Mouse (Mus musculus) MEL (cell line): ENCODE data around the gene Chuk. TPM values are rescaled to one million over a fixed set of nuclear protein-coding genes. Genes with fewer than 3 reads are reported as not detected.

ENCODE experiments used
- DNase-seq: peaks from one replicate; pipeline ENCODE4 v3.0.0; 2011; ENCODE audit warnings: low read depth, low spot score
- H3K27ac ChIP-seq: 2 replicates; pipeline ENCODE4 v1.5.1; 2012; ENCODE audit warnings: low read depth, mild to moderate bottlenecking, control low read depth, low read length, moderate library complexity; ENCODE audit not compliant: control insufficient read depth
- H3K27me3 ChIP-seq, 2 experiments: fragments of 150-350 bp in 1 of 2; sonication (generic) in 1 of 2; 2 replicates each; pipeline ENCODE4 v1.6.1; 2012; ENCODE audit warnings: low read length in 2 of 2, mild to moderate bottlenecking in 2 of 2, improper control_type of control experiment in 1 of 2, moderate library complexity in 1 of 2; ENCODE audit not compliant: insufficient read depth in 2 of 2, control insufficient read depth in 1 of 2
- H3K36me3 ChIP-seq, 2 experiments: 2 replicates each; pipeline ENCODE4 v1.6.1; 2012 to 2014; ENCODE audit warnings: low read length in 2 of 2, improper control_type of control experiment in 1 of 2, inconsistent platforms in 1 of 2, mild to moderate bottlenecking in 1 of 2; ENCODE audit not compliant: insufficient read depth in 2 of 2, control insufficient read depth in 1 of 2
- H3K4me1 ChIP-seq, 2 experiments: fragments of 150-350 bp in 1 of 2; sonication (generic) in 1 of 2; 2 replicates each; pipeline ENCODE4 v1.6.1; 2012; ENCODE audit warnings: low read length in 2 of 2, improper control_type of control experiment in 1 of 2, mild to moderate bottlenecking in 1 of 2; ENCODE audit not compliant: insufficient read depth in 2 of 2, control insufficient read depth in 1 of 2
- H3K4me3 ChIP-seq, 2 experiments: fragments of 150-350 bp in 1 of 2; sonication (generic) in 1 of 2; 2 replicates each; pipeline ENCODE4 v1.5.1; 2012; ENCODE audit warnings: low read depth in 2 of 2, low read length in 2 of 2, mild to moderate bottlenecking in 2 of 2, moderate library complexity in 2 of 2, control low read depth in 1 of 2, improper control_type of control experiment in 1 of 2; ENCODE audit not compliant: control insufficient read depth in 1 of 2, insufficient read depth in 1 of 2
- H3K79me2 ChIP-seq: 2 replicates; pipeline ENCODE4 v1.6.1; 2012; ENCODE audit warnings: mild to moderate bottlenecking, low read length, moderate library complexity; ENCODE audit not compliant: control insufficient read depth, poor library complexity, insufficient read depth
- H3K9ac ChIP-seq: 2 replicates; pipeline ENCODE4 v1.6.1; 2012; ENCODE audit warnings: low read depth, mild to moderate bottlenecking, control low read depth, low read length, moderate library complexity; ENCODE audit not compliant: control insufficient read depth, poor library complexity, severe bottlenecking
- H3K9me3 ChIP-seq: fragments of 150-350 bp; sonication (generic); replicated peaks from 2 replicates; pipeline ENCODE4 v1.6.1; 2012; ENCODE audit warnings: mild to moderate bottlenecking, low read length, improper control_type of control experiment, moderate library complexity; ENCODE audit not compliant: insufficient read depth
- BHLHE40 ChIP-seq: IDR thresholded peaks from 2 replicates; pipeline ENCODE4 v1.6.1; 2012; ENCODE audit warnings: low read depth, mild to moderate bottlenecking, inconsistent platforms, low read length, improper control_type of control experiment, borderline replicate concordance
- ELF1 ChIP-seq: IDR thresholded peaks from 2 replicates; pipeline ENCODE4 v1.6.1; 2014; ENCODE audit warnings: low read depth, mild to moderate bottlenecking, inconsistent platforms, low read length, improper control_type of control experiment, moderate library complexity
- EP300 ChIP-seq, 2 experiments: IDR thresholded peaks; 2 replicates each; pipeline ENCODE4 v1.6.1; 2011; ENCODE audit warnings: improper control_type of control experiment in 2 of 2, low read length in 2 of 2, low read depth in 1 of 2, mild to moderate bottlenecking in 1 of 2
- ETS1 ChIP-seq: IDR thresholded peaks from 2 replicates; pipeline ENCODE4 v1.6.1; 2012; ENCODE audit warnings: low read depth, mild to moderate bottlenecking, inconsistent platforms, low read length, improper control_type of control experiment, moderate library complexity
- GATA1 ChIP-seq: IDR thresholded peaks from 2 replicates; pipeline ENCODE4 v1.6.1; 2011; ENCODE audit warnings: low read depth, low read length, improper control_type of control experiment
- HCFC1 ChIP-seq: IDR thresholded peaks from 2 replicates; pipeline ENCODE4 v1.6.1; 2012; ENCODE audit warnings: low read depth, mild to moderate bottlenecking, inconsistent platforms, low read length, improper control_type of control experiment, moderate library complexity
- JUND ChIP-seq: IDR thresholded peaks from 2 replicates; pipeline ENCODE4 v1.6.1; 2011; ENCODE audit warnings: low read depth, mild to moderate bottlenecking, improper control_type of control experiment, low read length
- KAT2A ChIP-seq: conservative IDR thresholded peaks from 2 replicates; pipeline ENCODE4 v1.6.1; 2012; ENCODE audit warnings: low read depth, low read length, improper control_type of control experiment, inconsistent platforms
- MAX ChIP-seq: IDR thresholded peaks from 2 replicates; pipeline ENCODE4 v1.6.1; 2011; ENCODE audit warnings: low read length, improper control_type of control experiment
- MAZ ChIP-seq: IDR thresholded peaks from 2 replicates; pipeline ENCODE4 v1.6.1; 2012; ENCODE audit warnings: low read depth, mild to moderate bottlenecking, inconsistent platforms, low read length, improper control_type of control experiment
- MEF2A ChIP-seq: IDR thresholded peaks from 2 replicates; pipeline ENCODE4 v1.6.1; 2014; ENCODE audit warnings: low read depth, mild to moderate bottlenecking, inconsistent platforms, low read length, improper control_type of control experiment; ENCODE audit not compliant: poor library complexity, insufficient replicate concordance, severe bottlenecking; ENCODE audit errors: extremely low read depth
- MXI1 ChIP-seq: IDR thresholded peaks from 2 replicates; pipeline ENCODE4 v1.6.1; 2011; ENCODE audit warnings: mild to moderate bottlenecking, low read depth, low read length, improper control_type of control experiment
- MYC ChIP-seq: IDR thresholded peaks from 2 replicates; pipeline ENCODE4 v1.6.1; 2011; ENCODE audit warnings: low read depth, mild to moderate bottlenecking, low read length, improper control_type of control experiment, moderate library complexity
- POLR2A ChIP-seq, 2 experiments: IDR thresholded peaks; 2 replicates each; pipeline ENCODE4 v1.6.1; 2011 to 2012; ENCODE audit warnings: low read length in 2 of 2, mild to moderate bottlenecking in 2 of 2, control low read depth in 1 of 2, improper control_type of control experiment in 1 of 2, low read depth in 1 of 2, moderate library complexity in 1 of 2; ENCODE audit not compliant: control insufficient read depth in 1 of 2, insufficient read depth in 1 of 2, poor library complexity in 1 of 2
- POLR2AphosphoS2 ChIP-seq: IDR thresholded peaks from 2 replicates; pipeline ENCODE4 v1.6.1; 2011; ENCODE audit warnings: low read length, improper control_type of control experiment
- RAD21 ChIP-seq: IDR thresholded peaks from 2 replicates; pipeline ENCODE4 v1.6.1; 2011; ENCODE audit warnings: mild to moderate bottlenecking, low read depth, low read length, improper control_type of control experiment
- RCOR1 ChIP-seq: IDR thresholded peaks from 2 replicates; pipeline ENCODE4 v1.6.1; 2012; ENCODE audit warnings: low read depth, mild to moderate bottlenecking, inconsistent platforms, low read length, improper control_type of control experiment
- SIN3A ChIP-seq: IDR thresholded peaks from 2 replicates; pipeline ENCODE4 v1.6.1; 2012; ENCODE audit warnings: low read length, improper control_type of control experiment, inconsistent platforms
- TAL1 ChIP-seq: IDR thresholded peaks from 2 replicates; pipeline ENCODE4 v1.6.1; 2012; ENCODE audit warnings: mild to moderate bottlenecking, inconsistent platforms, low read length, moderate library complexity, mixed read lengths
- TBP ChIP-seq: IDR thresholded peaks from 2 replicates; pipeline ENCODE4 v1.8.0; 2011; ENCODE audit warnings: low read depth, low read length, improper control_type of control experiment
- TCF12 ChIP-seq: IDR thresholded peaks from 2 replicates; pipeline ENCODE4 v1.6.1; 2014; ENCODE audit warnings: low read depth, mild to moderate bottlenecking, inconsistent platforms, low read length, improper control_type of control experiment, moderate library complexity
- UBTF ChIP-seq: IDR thresholded peaks from 2 replicates; pipeline ENCODE4 v1.6.1; 2012; ENCODE audit warnings: low read depth, mild to moderate bottlenecking, inconsistent platforms, low read length, improper control_type of control experiment, moderate library complexity, borderline replicate concordance; ENCODE audit not compliant: insufficient read depth
- ZC3H11A ChIP-seq: IDR thresholded peaks from 2 replicates; pipeline ENCODE4 v1.6.1; 2012; ENCODE audit warnings: low read depth, mild to moderate bottlenecking, inconsistent platforms, low read length, improper control_type of control experiment
- ZNF384 ChIP-seq: IDR thresholded peaks from 2 replicates; pipeline ENCODE4 v1.6.1; 2012; ENCODE audit warnings: low read depth, mild to moderate bottlenecking, inconsistent platforms, low read length, improper control_type of control experiment
- polyA plus RNA-seq, 2 experiments: library from polyadenylated mRNA; stranded (reverse) in 1 of 2; unstranded in 1 of 2; fragments of >175 nt in 1 of 2; fragments of >200 nt in 1 of 2; gene quantifications; 2 replicates each; pipeline versions ENCODE4 v1.2.1 to v1.2.4; 2012; ENCODE audit warnings: low replicate concordance in 2 of 2, low read depth in 1 of 2; ENCODE audit not compliant: insufficient read length in 2 of 2, insufficient read depth in 1 of 2, missing spikeins in 1 of 2
- total RNA-seq: library from RNA; depleted of rRNA; stranded (reverse); fragments of 300-350 nt; gene quantifications from 2 replicates; pipeline ENCODE4 v1.2.3, GENCODE M21; 2012

The Chuk gene
- total and polyA plus RNA-seq, 3 experiments: 50.5 to 463 (median 58.3) TPM

- TF ChIP-seq ZNF384 (peak; percentile 38; the same call in 1 of the 2 replicates), RCOR1 (peak; percentile 68), TCF12 (peak; percentile 53; the same call in 1 of the 2 replicates), MYC (0 out of 2 replicates have a peak, but pooled peaks have one; percentile 25), ETS1 (0 out of 2 replicates have a peak, but pooled peaks have one; percentile 37), TAL1 (no peak), EP300 (IDR thresholded peaks at IDR 0.05; ENCODE audit: low read depth in 1 of 2, low read length in 2 of 2) (peak; percentile 61 to 69), GATA1 (peak; percentile 61), HCFC1 (no peak), MXI1 (0 out of 2 replicates have a peak, but pooled peaks have one; percentile 28)
- TF ChIP-seq, all 39 proteins: peak for 8
- Histone ChIP-seq H3K9ac (no peak overlapping the region), H3K27me3 (no peaks in the 10 kb centered on the region), H3K79me2 (no peaks in the 10 kb centered on the region; the same call in 1 of the 2 replicates), H3K4me3 (no peak overlapping the region), H3K4me1 (peaks cover 5 to 12% of the 10 kb centered on the region in 2 experiments), H3K9me3 (no peaks in the 10 kb centered on the region), H3K27ac (no peak overlapping the region), H3K36me3 (peaks cover 26 to 28% of the 10 kb centered on the region in 2 experiments)
- no peak for DNase-seq
These were observed 56.9 kb downstream of the Chuk start for GRCm38 (mm10) chr19:44050388-44050787.

- peaks cover 28 to 30% of the 10 kb centered on the region in 2 experiments for H3K36me3 ChIP-seq
- H3K4me1 ChIP-seq: peaks cover 8 to 12% of the 10 kb centered on the region in 2 experiments
- H3K9ac ChIP-seq: no peak overlapping the region
- no peaks in the 10 kb centered on the region; the same call in 1 of the 2 replicates for H3K79me2 ChIP-seq
- no peaks in the 10 kb centered on the region for H3K27me3 ChIP-seq
- H3K27ac ChIP-seq: no peak overlapping the region
- peak; percentile 56 for DNase-seq
- no peaks in the 10 kb centered on the region for H3K9me3 ChIP-seq
- no peak overlapping the region for H3K4me3 ChIP-seq
- TF ChIP-seq JUND (no peak), POLR2A (IDR thresholded peaks at IDR 0.05; ENCODE audit: control insufficient read depth in 1 of 2, insufficient read depth in 1 of 2, low read depth in 1 of 2, low read length in 2 of 2, poor library complexity in 1 of 2) (no peak), BHLHE40 (no peak)
These were observed 58.0 kb downstream of the Chuk start for GRCm38 (mm10) chr19:44049282-44049681.

- peaks cover 21 to 32% of the 10 kb centered on the region in 2 experiments for H3K36me3 ChIP-seq
- no peaks in the 10 kb centered on the region for H3K9me3 ChIP-seq
- no peak for TF ChIP-seq RAD21
- peak; percentile 67 for TF ChIP-seq SIN3A
- TF ChIP-seq MEF2A: no peak
- peak; percentile 35; the same call in 1 of the 2 replicates for TF ChIP-seq ELF1
- TF ChIP-seq JUND: peak; percentile 32; the same call in 1 of the 2 replicates
- no peak for TF ChIP-seq MXI1
- TF ChIP-seq RCOR1: peak; percentile 67
- peak; percentile 59; the same call in 1 of the 2 replicates for TF ChIP-seq MAX
- TF ChIP-seq HCFC1: 0 out of 2 replicates have a peak, but pooled peaks have one; percentile 35
- 0 out of 2 replicates have a peak, but pooled peaks have one; percentile 11 for TF ChIP-seq TBP
- peak; percentile 46; the same call in 1 of the 2 replicates for TF ChIP-seq ETS1
- peak; percentile 66; the same call in 1 of the 2 replicates for TF ChIP-seq MAZ
- TF ChIP-seq TCF12: 0 out of 2 replicates have a peak, but pooled peaks have one; percentile 15
- TF ChIP-seq UBTF: no peak
- no peak for TF ChIP-seq ZC3H11A
- no peak for TF ChIP-seq POLR2AphosphoS2
- TF ChIP-seq EP300 (IDR thresholded peaks at IDR 0.05; ENCODE audit: low read depth in 1 of 2, low read length in 2 of 2): peak; percentile 44 to 78; a peak in 3 of 4 replicates
- 0 out of 2 replicates have a peak, but pooled peaks have one; percentile 22 for TF ChIP-seq KAT2A
- no peaks in the 10 kb centered on the region for H3K27me3 ChIP-seq
- H3K27ac ChIP-seq: no peak overlapping the region
- no peak overlapping the region for H3K4me3 ChIP-seq
- no peaks in the 10 kb centered on the region for H3K79me2 ChIP-seq
- H3K9ac ChIP-seq: no peak overlapping the region
- peaks cover 4 to 10% of the 10 kb centered on the region in 2 experiments; a peak in 3 of 4 replicates for H3K4me1 ChIP-seq
- DNase-seq: peak; percentile 77
These were observed 61.4 kb downstream of the Chuk start for GRCm38 (mm10) chr19:44045847-44046246.
